ENCODE assay signal across 25 mouse cellular contexts in genomic region chr9:48839568-48839967, GRCm38 (mm10). TPM values are rescaled to one million over a fixed set of nuclear protein-coding genes. Genes with fewer than 3 reads are reported as not detected.
DNase-seq lines count a peak whose midpoint lies in the region; ATAC-seq and TF ChIP-seq lines count a peak whose summit lies in the region.
"Had no signal": no experiment of that assay in that cellular context is flagged by ENCODE, and none has a peak within 500 bp of the region (broad histone marks: within the 10 kb centered on the region; RNA-seq: fewer than 3 reads in every experiment).

No protein-coding gene starts in this region.

- H3K9me3 ChIP-seq in neural tube, embryonic 13.5 days = no peaks in the 10 kb centered on the region
- H3K9me3 ChIP-seq in forebrain, postnatal 0 days (ENCODE audit: low read length) = no peaks in the 10 kb centered on the region
- H3K9me3 ChIP-seq: embryonic facial prominence, embryonic 13.5 days; embryonic facial prominence, embryonic 15.5 days; forebrain, embryonic 10.5 days; forebrain, embryonic 12.5 days had no signal

- peaks cover 44% of the 10 kb centered on the region for H3K4me1 ChIP-seq in neural tube, embryonic 13.5 days (replicated peaks)
- peaks cover 8% of the 10 kb centered on the region for H3K4me1 ChIP-seq in forebrain, postnatal 0 days (ENCODE audit: insufficient read depth)

- no peak overlapping the region for H3K4me3 ChIP-seq in neural tube, embryonic 13.5 days
- no peak overlapping the region for H3K4me3 ChIP-seq in forebrain, postnatal 0 days (ENCODE audit: low read depth, low read length)
- H3K4me3 ChIP-seq: embryonic facial prominence, embryonic 13.5 days; embryonic facial prominence, embryonic 15.5 days; erythroblast, embryonic 14.5 days; forebrain, embryonic 10.5 days; forebrain, embryonic 12.5 days had no signal

- H3K27me3 ChIP-seq in neural tube, embryonic 13.5 days = peaks cover 20% of the 10 kb centered on the region
- H3K27me3 ChIP-seq in forebrain, postnatal 0 days (ENCODE audit: insufficient read depth, low read length) = peaks cover 10% of the 10 kb centered on the region; the same call in 1 of the 2 replicates
- H3K27me3 ChIP-seq: CH12.LX had no signal

- H3K4me2 ChIP-seq in neural tube, embryonic 13.5 days = no peak overlapping the region
- H3K4me2 ChIP-seq in forebrain, postnatal 0 days (ENCODE audit: low read depth) = no peak overlapping the region
- H3K4me2 ChIP-seq: embryonic facial prominence, embryonic 13.5 days; embryonic facial prominence, embryonic 15.5 days; forebrain, embryonic 12.5 days had no signal

- 93% methylated on average over 3 of the region's 3 CpGs for WGBS in neural tube, embryonic 13.5 days
- WGBS in forebrain, postnatal 0 days = 93% methylated on average over 3 of the region's 3 CpGs

- peak overlapping the region; percentile 47; the same call in 1 of the 2 replicates for H3K27ac ChIP-seq in neural tube, embryonic 13.5 days (replicated peaks)
- H3K27ac ChIP-seq in forebrain, postnatal 0 days (ENCODE audit: low read depth, low read length) = no peak overlapping the region
- H3K27ac ChIP-seq: embryonic facial prominence, embryonic 13.5 days; embryonic facial prominence, embryonic 15.5 days; forebrain, embryonic 10.5 days; forebrain, embryonic 12.5 days had no signal

- no peaks in the 10 kb centered on the region for H3K36me3 ChIP-seq in neural tube, embryonic 13.5 days
- H3K36me3 ChIP-seq in forebrain, postnatal 0 days (ENCODE audit: insufficient read depth) = no peaks in the 10 kb centered on the region
- H3K36me3 ChIP-seq: embryonic facial prominence, embryonic 13.5 days; embryonic facial prominence, embryonic 15.5 days; forebrain, embryonic 10.5 days; forebrain, embryonic 12.5 days had no signal

- no peak overlapping the region for H3K9ac ChIP-seq in neural tube, embryonic 13.5 days
- no peak overlapping the region for H3K9ac ChIP-seq in forebrain, postnatal 0 days
- H3K9ac ChIP-seq: embryonic facial prominence, embryonic 13.5 days; embryonic facial prominence, embryonic 15.5 days; forebrain, embryonic 12.5 days had no signal

- no peak for TF ChIP-seq CTCF in forebrain, postnatal 0 days (IDR thresholded peaks at IDR 0.05; ENCODE audit: low read depth)

- ATAC-seq in neural tube, embryonic 13.5 days (ENCODE audit: low read depth) = no peak
- no peak for ATAC-seq in forebrain, postnatal 0 days
- ATAC-seq: activated CD4-positive, CD25-positive, alpha-beta regulatory T cell, adult 4 months; CD4-positive, CD25-positive, alpha-beta regulatory T cell, adult 4 months; forebrain, embryonic 14.5 days; forebrain, embryonic 16.5 days had no signal

- DNase-seq in neural tube, embryonic 10.5 days (ENCODE audit: extremely low spot score, low spot score) = no peak
- DNase-seq in WW6 (ENCODE audit: low read depth, low spot score) = peak; percentile 14
- DNase-seq in forebrain, postnatal 0 days = no peak
- DNase-seq in cerebellum, adult 9-11 months = no peak
- DNase-seq: adrenal gland, adult 8-10 months; adrenal gland, postnatal 14 days; adrenal gland, postnatal 36 days; B cell, adult 2 months; cerebellum, adult 11-12 months; cerebellum, adult 2 months; cerebellum, adult 9-10 months; cerebellum, postnatal 14 days; cerebellum, postnatal 36 days; embryo, embryonic 11 days had no signal

RNA-seq across cellular contexts. Expression of gene Zbtb16, which starts 3.5 kb away (rescaled TPM):
- 7.4 and 8.5 TPM in 2 replicates for polyA plus RNA-seq in neural tube, embryonic 13.5 days (2015; fragmentation: Nextera tagmentation; extraction: Ambion mirVana)
- 8.2 and 12.6 TPM in 2 replicates for total RNA-seq in forebrain, postnatal 0 days (2014; rRNA removed)
- 4.7 and 6.8 TPM in 2 replicates for polyA plus RNA-seq in forebrain, postnatal 0 days (2015; fragmentation: Nextera tagmentation; extraction: Ambion mirVana)
- polyA plus RNA-seq: activated CD4-positive, CD25-positive, alpha-beta regulatory T cell, adult 4 months; CD4-positive, CD25-positive, alpha-beta regulatory T cell, adult 4 months had no signal
